Mouse (Mus musculus) frontal cortex, adult (tissue): ENCODE results near the gene Gm20388.
A peak's percentile ranks its signal among the peaks of the same experiment; 100 is the strongest.

Source experiments
- ATAC-seq: cut with Nextera tagmentation; 2 replicates; pipeline ENCODE4 v1.9.2; 2017; ENCODE audit warnings: mild to moderate bottlenecking, moderate library complexity, mixed read lengths; ENCODE audit not compliant: low TSS enrichment

The Gm20388 gene

DNA sequence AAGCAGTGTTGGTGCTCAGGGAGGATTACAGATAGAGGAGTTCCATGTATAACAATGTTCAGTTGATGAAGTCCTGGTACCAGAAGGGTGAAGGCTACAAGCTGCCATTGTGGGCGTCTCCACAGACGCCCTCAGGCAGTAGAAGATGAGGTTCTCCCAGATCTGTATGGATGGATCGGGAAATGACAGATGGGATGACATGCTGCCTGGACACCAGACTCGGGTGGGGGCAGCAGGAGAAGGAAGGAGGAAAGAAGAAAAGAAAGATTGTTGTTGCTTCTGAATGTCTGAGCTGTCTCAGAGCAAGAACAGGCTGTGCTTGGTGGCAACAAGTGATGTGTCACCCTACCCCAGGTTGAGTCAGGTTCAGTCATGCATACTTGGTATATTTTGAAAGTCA lies 2117.5 kb downstream of the Gm20388 start:
- no peak for ATAC-seq

DNA sequence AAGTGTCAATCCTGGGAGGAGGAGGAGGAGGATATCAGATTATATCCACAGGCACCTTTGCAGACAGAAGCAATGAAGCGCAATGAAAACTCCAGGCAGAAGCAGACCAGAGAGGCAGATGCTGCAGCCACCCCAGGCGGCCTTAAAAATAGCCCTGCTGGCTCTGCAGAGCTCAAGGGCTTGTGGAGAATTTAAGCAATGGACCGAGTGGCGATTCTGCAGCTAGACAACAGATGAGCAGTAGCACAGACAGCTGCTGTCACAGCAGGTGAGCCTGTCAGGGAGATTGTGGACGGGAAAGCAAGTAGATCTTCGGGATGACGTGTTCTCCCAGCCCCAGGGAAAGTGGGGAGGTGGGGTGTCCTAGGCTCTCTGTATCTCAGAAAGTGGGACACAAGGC lies 2120.3 kb downstream of the Gm20388 start:
- ATAC-seq = peak; percentile 45

DNA sequence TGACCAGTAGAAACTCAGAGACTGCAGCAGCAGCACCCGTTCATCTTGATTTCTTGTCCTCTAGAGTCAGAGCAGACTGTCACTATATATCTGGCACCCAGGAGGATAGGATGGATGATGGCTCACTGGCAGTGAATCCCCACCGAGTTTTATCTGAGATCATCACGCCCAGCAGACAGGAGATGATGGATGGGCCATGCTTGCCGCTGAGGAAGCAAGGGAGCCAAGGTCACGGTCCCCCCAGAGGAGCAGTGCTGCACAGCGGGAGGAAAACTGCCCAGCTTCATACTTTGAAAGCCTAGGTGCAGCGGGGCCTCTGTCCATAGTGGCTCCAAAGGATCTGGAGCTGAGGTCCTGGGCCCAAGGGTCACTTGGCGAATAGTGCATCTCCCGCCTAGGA lies 2122.1 kb downstream of the Gm20388 start:
- no peak for ATAC-seq

DNA sequence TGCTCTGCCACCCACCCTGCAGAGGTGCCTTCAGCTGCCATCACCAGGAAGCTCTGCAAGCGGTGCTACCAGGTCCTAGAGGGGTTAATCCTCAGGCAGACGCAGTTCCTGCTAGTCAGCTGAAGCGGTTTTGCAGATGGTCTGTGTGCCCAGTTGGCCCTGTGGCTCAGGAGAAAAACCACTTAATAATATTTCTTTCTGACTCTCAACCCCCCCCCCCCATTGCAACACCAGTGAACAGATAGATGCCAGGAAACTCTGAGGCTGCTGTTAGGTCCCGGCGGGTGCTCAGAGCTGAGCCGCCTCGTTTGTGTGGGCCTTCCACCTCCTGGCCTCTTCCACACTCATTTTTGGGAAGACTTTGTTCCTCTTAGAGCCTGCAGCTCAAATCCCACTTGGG lies 2124.9 kb downstream of the Gm20388 start:
- ATAC-seq = no peak

DNA sequence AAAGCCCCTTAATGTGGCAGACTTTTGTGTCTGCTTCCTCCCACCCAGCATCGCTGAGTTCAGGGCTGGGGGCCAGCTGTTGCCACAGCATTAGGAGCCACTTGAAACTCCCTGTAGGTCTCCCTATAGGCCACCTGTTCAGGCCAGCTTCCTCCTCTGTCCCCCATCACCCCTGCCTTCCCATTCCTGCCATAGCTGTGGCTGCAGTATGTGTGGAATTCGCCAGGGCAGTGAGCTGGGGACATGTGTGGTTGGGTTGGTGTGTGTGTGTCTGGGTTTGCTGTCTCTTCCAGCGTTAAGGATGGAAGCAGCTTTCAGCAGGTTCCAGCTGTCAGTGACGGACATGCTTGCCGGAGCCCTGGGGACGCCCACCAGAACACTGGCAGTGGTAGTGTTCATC lies 2125.7 kb downstream of the Gm20388 start:
- ATAC-seq = no peak

DNA sequence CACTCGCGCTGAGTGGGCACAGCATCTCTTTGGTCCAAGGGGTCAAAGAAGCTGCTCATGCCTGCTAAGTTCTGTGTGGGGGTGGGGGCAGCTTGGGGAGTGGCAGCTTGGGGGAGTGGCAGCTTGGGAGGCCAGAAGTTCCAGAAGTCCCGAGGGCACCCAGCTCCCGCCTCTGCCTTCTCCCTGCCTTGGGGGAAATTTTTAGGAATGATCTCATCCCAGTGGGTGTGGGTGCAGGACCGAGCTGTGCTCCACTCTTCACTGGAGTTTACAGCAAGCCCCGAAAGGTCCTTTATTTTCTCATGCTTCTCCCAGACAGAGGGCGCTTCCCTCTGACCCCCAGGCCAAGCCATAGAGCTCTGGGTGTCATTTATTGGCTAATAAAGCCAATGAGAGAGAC lies 2126.6 kb downstream of the Gm20388 start:
- peak; percentile 72; the same call in 1 of the 2 replicates for ATAC-seq

DNA sequence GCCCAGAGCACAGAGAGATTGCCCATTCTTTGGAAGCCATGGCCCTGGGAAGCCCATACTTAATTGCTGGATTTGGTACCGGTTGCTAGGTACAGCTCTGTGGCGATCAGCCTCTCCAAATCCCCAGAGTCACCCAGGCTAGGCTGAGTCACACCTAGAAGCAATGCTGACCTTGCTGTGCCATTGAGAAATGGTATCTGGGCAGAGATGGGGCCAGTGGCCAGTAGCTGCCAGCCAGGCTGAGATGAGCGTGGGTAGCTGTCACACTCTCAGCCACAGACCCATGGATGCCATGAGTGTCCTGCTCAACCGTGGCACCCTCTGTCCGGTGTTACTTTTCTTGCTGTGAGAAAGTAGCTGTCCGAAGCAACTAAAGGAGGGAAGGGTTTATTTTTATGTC lies 2127.4 kb downstream of the Gm20388 start:
- ATAC-seq = no peak

DNA sequence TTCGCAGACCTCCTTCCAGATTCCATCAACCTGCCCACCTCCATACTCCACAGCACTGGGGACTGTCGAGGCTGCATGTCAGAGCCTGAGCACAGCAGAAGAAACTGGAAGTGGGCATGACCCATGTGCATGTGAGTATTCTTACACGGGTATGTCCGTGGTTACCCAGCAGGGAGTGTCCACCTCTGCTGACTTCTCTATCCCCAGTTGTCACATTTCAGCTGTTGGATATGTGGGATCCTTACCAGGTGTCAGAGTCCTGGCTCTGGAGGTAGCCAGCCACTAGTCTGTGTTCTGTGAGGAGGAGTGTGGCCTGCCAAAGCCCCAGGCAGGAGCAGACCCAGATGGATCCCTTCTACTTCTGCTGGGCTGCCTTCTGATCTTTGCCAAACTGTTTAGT lies 2128.8 kb downstream of the Gm20388 start:
- no peak for ATAC-seq

DNA sequence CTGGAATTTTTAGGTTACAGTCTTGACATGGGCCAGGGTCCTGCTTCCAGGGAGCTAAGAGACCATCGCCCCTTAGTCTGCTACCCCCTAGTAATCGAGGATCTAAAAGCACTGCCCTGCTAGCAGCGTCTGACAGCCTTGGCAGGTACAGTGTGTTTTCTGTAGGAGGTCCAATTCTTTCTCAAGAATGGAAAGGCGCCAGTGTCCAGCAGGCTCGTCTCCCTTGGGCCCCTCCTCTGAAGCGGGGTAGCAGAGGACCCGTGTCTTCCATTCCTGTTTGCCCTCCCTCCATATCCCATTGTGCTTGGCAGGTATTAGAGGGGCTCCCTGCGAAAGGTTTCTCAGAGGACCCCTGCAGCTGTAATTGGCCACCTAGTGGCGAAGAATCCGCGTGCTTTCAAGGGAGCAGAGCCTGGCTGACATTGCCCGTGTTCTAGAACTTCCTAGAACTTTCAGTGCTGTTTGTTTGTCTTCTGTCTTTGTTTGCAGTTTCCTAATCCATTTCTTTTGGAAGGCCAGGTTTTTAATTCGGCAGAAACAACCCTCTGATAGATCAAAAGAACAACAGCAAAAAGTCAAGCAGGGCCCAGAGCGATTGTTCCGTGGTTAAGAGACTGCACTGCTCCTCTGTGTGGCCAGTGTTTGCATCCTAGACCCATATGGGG lies 2136.7 kb downstream of the Gm20388 start:
- no peak for ATAC-seq

DNA sequence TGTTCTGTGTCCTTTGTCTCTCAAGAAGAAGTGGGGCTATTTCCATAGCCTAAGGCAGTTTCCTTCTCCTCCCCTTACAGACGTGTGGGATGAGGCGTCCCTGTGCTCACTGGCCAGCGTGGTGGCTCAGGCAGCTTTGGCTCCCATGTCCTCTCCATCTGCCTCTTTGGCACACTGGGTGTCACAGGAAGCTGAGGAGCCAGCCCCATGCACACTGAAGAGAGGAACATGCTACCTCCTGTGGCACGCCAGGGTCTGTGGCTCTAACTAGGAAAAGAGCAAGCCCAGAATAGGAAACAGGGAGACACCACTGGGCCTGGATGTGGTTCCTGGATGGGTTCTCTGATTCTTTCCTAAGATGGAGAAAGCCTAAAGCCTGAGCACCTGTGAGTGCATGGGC lies 2138.6 kb downstream of the Gm20388 start:
- no peak for ATAC-seq

DNA sequence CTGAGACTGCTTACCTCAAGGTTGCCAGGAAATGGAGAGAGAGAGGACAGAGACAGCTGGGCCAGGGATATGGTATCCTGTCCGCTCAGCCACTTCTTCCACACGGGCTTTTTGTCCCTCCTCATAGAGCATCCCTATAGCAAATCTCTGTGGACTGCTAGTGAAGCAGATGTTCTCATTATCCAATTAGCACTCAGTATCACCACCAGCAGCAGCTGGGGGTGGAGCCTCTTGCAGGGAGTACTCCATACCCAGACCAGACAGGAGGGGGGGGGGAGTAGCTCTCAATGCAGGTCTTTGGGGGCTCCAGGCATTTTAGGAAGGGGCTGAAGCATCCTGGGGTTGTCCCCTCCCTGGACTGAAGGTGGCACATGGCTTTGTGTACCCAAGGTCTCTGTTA lies 2139.3 kb downstream of the Gm20388 start:
- no peak for ATAC-seq

DNA sequence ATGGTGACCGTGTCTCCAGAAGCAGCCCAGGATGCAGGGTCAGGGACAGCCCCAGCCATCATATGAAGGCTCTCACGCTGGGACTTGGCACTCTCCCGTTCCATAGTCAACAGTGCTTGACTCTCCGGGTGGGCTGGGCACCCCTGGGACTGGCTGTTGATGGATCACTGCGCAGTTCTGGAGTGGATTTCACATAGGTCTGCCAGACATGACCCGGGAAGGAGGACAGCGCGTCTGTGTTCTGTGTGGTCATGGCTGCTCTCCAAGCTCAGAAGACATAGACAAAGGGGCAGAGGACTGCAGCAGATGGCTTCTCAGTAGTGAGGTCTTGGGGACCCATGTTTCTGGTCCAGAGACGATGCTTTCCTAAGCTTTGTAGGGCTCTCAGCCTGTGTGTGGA lies 2140.0 kb downstream of the Gm20388 start:
- no peak for ATAC-seq

DNA sequence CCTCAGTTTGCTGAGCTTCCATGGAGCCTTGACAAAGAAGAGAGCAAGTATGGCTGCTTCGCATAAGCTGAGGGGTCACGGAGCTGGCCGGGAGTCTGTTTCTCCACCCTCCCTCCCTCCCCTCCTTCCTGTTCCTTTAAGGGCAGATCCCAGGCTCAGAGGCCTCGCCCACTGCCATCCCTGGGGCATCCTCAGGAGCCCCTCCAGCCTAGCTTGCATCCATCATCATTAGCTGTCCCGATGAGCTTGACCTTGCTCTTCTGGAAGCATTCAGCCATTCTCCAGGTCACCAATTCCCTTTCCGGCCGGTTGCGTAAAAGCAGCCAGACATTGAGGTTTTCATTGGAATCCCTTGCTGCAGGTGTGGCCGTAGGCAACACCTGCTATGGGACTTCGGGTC lies 2144.7 kb downstream of the Gm20388 start:
- no peak for ATAC-seq

DNA sequence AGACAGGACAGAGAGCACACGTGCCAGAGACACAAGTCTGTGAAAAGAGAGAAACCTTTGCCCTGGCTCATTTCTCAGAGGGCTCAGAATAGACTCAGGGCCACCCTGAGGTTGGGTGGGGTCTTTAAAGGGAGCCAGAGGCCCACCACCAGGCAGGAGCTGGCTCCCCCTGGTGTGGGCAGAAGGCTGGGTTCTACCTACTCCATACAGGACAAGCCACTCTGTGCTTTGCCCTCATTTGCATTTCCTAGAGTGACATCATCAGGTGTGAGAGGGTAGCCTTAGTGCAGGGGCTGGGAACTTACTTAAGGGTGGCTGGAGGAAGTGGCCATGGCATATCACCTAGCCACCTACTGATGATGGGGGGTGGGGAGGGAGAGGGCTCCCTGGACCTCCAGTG lies 2145.5 kb downstream of the Gm20388 start:
- ATAC-seq = no peak

DNA sequence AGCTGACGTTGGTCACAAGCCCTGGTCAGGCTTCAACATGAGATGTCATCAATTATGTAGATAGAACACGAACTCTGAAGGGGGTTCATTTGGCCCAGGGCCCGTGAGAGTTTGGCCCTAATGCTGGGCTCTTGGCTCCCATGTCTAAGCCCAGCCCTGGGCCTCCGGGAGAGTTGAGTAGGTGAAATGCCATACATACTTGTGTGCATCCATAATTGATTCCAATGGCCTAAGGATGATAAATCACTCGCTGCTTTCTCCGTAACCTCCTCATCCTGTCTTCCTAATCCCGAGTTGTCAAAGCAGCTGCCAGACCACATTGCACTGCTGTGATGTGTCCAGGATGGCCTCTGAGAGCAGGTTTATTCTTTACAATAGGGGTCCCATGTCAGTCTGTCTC lies 2146.2 kb downstream of the Gm20388 start:
- ATAC-seq = no peak

DNA sequence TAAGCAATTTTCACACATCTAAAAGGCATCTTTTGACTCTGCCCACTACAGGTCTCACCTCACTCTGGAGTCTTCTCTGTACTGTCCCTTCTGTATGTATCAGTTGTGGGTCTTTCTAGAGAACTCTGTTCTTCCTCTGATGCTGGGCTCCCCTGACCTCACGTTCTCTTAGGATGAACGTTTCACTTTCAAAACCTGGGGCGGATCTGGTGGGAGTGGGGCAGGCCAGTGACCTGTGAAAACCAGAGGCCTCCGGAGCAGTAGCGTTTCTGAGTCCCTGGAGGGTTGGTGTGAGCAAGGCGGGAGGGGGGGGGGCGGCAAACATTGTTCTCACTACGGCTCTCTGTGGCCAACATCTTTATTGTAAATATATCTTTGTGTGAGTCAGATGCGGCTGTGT lies 2147.9 kb downstream of the Gm20388 start:
- ATAC-seq = no peak

DNA sequence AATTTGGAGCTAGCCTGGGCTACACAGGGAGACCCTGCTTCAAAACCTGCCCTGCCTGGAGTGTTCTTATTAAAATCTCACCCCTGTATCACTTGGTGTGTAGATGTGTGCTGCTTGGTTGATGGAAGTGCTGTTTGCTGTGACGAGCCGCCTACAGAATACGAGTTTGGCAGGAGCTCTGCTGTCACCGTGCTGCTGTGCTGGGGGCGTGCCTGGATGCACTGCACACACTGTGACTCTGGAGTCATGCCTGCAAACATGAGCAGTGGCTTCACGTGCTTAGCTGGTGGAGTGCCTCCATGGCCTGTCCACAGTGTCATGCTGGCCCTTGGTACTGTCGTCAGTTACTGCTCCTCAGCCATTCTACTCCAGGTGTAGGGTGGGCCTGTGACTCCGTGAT lies 2148.3 kb downstream of the Gm20388 start:
- ATAC-seq = peak; percentile 94

DNA sequence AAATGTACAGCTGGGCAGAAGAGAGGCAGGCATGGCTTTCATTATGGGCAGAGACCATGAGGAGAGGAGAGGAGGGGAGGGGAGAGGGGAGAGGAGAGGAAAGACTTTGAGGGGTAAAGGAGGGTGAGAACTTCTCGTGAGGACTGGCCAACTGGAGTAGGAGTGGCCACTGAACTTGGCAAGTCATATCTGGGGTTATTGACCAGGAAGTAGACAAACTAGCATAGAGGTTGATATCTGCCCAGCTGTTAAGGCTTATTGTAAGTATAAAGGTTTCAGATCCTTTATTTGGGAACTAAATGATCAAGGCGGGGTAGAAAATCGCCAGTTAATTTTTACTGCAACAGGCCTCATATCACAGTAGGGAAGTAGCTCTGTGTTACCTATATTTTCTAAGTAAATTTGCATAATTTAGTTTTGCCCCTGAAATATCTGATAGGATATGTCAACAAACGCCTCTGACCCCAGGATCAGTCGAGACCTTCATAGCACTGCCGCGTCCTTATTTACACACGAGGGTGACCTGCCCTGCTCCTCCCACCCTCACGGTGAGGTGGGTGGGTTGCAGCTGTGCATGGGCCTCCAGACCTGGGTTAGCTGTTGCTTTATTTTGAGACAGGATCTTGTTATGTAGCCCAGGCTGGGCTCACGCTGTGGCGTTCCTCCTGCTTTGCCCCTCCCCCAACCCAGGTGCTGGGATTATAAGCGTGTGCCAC lies 2152.0 kb downstream of the Gm20388 start:
- ATAC-seq = no peak

DNA sequence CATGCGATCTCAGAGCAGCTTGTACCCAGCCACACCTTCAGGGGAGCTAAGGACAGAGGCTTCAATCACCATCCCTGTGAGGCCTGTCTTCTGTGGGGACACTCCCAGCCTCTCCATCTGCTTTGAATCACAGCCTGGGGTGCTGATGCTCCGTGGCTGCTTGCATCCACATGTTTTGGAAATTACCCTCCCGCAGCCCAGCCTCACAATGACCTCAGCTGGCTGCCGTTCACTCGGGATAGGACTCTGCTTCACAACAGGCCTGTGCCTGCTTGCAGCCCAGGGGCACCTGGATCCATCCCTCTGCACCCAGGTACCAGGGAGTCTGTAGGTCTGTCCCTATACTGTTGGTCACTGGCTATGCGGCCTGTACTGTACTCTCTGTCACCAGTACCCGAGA lies 2153.7 kb downstream of the Gm20388 start:
- no peak for ATAC-seq

DNA sequence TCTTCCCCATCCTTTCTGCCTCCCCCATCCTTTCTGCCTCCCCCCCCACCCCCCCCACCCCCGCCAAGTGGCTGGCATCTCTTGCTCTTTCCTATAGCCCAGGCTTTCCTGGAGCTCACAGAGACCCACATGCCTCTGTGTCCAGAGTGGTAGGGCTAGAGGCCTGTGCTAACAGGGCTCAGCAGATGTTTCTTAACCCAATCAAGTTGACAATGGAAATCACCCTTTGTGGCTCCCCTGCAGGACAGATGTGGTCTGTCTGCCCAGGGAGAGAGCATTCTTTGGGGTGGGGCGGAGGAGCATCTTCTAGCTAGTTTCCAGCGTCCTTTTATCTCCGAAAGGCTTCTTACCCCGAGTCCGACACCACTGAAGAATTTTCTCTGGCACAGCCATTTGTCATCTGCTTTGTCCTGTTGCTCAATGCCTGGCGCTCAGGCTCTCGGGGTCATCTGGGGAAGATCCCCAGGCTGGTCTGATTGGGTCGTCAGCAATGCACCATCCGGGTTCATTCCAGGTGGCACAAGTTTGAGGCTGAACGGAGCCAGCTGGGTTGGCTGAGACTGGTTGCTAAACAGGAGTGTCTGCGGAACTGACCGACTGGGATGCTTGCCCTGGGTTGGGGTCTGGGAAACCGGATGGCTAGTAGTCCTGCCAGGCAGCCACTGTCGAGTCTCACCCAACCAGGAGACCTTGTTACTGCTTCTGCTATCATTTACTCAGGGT lies 2157.3 kb downstream of the Gm20388 start:
- no peak for ATAC-seq

DNA sequence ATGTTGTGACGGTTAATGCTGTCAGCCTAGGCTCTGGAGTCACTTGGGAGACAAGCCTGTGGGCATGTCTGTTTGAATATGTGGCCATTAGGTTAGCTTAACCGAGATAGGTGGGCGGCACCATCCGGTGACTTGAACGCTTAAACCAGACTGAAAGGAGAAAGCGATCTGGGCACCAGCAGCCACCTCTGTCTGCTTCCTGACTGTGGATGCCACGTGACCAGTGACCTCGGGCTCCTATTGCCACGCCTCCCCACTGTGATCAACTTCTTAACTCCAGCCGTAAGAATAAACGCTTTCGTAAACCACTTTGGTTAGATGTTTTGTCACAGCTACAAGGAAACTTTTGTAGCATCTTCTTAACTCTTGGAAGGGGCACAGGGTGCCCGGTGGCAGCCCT lies 2158.0 kb downstream of the Gm20388 start:
- no peak for ATAC-seq

DNA sequence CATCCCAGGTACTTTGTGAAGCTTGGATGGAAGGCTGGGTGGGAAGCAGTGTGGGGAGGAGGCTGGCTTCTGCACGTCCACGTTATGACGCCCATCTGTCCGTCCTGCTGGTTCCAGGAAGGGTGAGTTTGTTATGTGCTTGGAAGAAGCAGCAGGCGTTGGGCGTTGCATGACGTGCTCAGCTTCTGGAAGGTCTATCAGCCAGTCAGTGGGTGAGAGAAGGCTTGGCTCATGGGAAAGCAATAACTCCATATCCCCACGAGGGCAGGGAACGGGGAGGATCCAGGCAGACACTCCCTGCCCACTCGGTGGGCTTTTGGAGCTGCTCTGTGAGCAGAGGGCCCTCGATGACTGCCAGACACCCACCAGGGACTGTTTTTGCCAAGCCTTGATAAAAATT lies 2158.6 kb downstream of the Gm20388 start:
- ATAC-seq = peak; percentile 44; the same call in 1 of the 2 replicates

DNA sequence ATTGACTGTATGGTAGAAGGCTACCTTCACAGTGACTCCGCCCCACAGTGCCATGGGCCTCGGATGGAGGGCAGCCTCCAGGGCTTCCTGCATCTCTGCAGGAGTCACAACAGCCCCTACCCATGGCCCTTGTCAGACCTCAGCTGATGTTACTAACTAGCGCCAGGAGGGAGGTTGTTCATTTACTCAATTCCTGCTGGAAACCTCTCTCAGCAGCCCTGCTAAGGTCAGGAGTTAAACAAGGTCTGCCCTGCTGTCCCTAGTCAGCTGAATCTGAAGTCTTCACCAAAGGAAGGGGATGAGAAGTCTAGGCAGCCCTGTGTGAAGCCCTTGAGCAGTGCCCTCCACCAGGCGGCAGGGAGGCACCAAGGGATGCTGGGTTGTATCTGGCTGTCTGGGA lies 2160.6 kb downstream of the Gm20388 start:
- no peak for ATAC-seq
